Mouse (Mus musculus) lung, postnatal 14 days (tissue): ENCODE data around the gene Nrxn2.
A peak's percentile ranks its signal among the peaks of the same experiment; 100 is the strongest.

Experiments
- DNase-seq: peaks from one replicate; pipeline ENCODE4 v3.0.0; 2021

The Nrxn2 gene

GRCm38 (mm10) chr19:6495714-6496113 is 77.2 kb downstream of the Nrxn2 start:
- no peak for DNase-seq

DNA sequence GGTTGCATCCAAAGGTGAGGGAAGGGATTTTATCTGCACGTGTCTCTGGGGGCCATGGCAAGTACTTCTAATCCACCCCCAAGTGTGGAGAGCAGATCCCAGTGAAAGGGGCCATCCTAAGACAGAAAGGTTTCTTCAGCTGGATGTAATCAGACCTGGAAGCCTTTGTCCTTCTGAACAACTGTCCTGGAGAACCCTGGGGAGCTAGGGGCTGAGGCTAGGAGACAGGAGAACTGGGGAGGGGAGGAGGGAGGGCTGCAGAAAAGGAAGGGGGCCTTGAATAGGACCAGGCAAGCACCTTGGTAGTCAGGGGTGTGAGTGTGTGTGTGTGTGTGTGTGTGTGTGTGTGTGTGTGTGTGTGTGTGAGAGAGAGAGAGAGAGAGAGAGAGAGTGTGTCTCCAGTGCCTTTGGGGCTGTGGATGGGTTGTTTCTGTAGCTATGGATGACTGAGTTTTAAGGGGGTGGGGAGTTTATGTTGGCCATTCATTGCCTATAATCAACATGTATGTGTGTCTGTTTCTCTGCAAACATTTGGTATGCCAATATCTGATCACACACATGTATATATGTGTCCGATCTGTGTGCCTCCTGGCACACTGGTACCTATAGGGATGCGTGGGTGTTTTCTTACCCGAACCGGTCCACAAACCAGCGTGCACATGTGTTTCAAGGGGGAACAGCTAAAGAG is 78.1 kb downstream of the Nrxn2 start:
- DNase-seq = no peak

DNA sequence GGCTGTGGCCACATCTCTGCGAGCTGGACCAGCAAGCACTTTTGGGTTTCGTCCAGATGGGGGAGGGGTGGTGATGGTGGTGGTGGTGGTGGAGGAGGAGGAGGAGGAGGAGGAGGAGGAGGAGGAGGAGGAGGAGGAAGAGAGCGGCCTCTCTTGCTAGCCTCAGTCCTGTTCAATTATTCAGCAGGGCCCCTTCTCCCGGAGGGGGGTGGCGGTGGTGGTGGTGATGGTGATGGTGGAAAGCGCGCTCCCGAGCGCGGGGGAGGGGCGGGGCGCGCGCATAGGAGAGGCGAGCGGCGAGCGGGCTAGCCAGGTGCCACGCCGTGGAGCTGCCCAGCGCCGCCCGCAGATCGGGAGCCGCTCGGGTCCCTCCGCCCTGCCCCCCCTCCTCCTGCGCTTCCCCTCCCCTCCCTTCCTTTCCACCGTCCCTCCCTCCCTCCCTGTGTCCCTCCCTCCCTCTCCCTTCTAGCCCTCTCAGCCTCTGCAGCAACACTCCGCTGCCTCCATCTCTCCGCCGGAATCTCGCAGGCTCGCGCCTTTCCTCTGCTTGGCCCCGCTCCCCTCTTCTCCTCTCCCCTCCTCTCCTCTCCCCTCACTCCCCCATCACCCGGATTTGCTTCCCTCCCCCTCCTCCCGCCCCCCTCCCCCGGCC is 78.7 kb downstream of the Nrxn2 start:
- DNase-seq = no peak

DNA sequence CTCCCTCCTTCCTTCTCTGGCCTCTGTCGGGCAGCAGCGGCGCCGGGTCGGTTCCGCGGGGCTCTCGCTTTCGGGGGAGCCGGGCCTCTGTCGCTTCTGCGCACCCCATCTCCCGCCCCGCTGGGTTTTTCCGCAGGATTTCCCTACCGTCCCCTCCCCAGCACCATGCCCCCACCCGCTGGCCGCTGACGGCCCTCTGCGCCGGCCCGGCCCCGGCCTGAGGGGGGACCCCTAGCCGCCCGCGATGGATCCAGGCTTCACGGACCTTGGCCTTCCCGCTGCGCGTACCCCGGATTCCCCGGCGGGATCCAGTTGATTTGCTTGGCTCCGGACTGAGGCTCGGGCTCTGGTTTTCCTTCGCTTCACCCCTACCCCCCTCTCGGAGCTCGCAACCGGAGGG is 79.3 kb downstream of the Nrxn2 start:
- DNase-seq = no peak

GRCm38 (mm10) chr19:6498350-6499131 is 80.0 kb downstream of the Nrxn2 start:
- no peak for DNase-seq

GRCm38 (mm10) chr19:6499860-6500635 is 81.5 kb downstream of the Nrxn2 start:
- no peak for DNase-seq

DNA sequence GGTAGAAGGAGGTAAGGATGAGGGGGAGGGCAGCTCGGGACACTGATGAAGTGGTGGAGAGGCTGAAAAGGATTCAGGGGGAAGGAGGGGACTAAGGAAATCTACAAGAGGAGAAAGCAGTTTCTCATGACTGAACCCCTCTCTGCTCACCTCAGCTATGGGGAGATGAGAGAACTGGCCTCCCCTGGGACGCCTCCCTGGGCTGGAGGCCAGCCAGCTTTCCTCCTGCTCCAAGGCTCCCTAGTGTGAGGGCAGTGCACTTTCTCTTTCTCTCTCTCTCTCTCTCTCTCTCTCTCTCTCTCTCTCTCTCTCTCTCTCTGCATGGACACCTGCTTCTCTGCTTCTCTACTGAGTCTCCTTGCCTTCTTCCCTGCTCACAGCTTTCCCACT is 82.1 kb downstream of the Nrxn2 start:
- DNase-seq = no peak

DNA sequence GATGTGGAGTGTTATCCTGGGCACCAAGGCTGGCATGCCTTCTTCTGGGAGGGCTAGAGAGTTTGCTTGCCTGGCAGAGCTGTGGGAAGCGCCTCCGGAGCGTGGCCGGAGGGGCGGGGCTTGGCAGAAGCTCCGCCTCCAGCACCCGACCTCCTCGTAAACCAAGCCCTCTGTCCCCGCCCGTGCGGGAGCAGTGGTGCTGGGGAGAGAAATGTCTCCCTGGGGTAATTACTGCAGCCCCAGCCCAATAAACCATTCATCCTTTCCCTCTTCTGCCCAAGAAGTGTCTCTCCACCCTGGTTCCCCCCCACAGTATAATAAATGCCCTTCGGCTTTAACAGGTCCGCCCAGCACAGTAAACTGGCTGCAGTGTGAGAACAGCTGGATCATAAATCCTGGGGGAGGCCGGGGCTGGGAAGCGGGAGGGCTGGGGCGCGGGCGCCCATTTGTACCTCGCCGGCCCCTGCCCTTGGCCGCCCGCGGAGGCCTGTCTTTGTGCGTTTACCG is 83.6 kb downstream of the Nrxn2 start:
- DNase-seq = no peak

DNA sequence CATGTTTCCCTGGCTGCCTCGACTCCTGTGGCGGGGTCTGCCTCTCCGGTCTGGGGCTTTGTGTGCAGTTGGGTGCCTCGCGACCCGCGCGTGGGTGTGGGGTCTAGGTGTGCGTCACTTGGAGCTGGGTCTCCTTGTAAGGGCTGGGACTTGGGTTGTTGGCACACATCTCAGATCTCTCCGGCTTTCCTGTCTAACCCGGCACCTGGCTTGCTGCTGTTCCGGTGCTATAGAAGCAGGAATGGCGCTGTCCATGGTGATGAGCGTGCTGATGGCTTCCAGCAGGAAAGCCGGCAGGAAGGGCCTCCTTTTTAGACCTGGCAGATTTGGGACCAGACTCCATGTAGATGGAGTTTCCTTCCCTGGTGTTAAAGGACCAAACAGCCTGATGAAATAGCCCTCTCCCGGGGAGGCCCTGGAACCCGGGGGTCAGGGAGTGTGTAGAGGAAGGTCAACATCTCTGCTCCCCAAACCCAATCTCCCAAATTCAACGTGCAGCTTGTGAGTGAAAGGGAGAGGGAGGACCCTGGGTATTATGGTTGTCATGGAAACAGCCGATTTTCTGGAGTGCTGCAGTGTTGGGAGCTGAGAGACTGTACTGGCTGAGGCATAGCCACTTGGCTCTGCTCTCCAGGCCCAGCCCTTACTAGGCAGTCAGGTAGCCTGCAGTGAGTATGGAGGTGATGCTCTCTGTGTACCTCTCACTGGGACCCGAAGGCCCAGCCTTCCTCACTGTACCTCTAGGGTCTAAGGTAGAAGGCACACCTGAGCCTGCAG is 84.2 kb downstream of the Nrxn2 start:
- DNase-seq = peak; percentile 71

- DNase-seq = no peak
Measured at GRCm38 (mm10) chr19:6503926-6504655, 85.6 kb downstream of the Nrxn2 start.

DNA sequence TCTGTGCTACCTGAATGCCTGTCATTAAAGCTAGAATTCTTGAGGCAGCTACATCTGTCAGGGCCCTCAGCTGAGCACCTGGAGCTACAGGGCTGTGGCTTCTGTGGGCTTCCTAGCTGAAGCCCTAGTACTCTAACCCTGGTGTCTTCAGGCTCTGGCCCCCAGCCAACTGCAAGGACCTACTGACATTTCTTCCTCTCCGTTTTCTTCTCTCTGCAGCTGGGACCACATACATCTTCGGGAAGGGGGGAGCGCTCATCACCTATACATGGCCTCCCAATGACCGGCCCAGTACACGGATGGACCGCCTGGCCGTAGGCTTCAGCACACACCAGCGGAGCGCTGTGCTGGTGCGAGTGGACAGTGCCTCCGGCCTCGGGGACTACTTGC is 86.1 kb downstream of the Nrxn2 start:
- DNase-seq = no peak

GRCm38 (mm10) chr19:6507393-6507792 is 88.9 kb downstream of the Nrxn2 start:
- DNase-seq = no peak

DNA sequence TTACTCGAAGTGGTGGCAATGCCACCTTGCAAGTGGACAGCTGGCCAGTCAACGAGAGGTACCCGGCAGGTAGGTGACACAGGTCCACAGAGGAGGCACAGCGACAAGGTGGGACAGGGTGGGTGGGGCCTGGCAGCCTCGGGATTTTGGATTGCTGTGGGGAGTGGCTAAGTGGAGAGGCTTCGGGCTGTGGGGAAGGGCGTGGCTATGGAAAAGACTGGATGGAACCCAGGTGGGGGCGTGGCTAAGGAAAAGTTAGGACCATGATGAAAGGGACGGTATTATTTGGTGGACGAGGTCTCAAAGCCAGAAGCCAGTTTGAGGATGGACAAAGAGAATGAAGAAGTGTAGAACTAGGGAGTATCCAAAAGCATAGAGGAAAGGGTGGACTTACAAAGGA is 91.3 kb downstream of the Nrxn2 start:
- no peak for DNase-seq

DNA sequence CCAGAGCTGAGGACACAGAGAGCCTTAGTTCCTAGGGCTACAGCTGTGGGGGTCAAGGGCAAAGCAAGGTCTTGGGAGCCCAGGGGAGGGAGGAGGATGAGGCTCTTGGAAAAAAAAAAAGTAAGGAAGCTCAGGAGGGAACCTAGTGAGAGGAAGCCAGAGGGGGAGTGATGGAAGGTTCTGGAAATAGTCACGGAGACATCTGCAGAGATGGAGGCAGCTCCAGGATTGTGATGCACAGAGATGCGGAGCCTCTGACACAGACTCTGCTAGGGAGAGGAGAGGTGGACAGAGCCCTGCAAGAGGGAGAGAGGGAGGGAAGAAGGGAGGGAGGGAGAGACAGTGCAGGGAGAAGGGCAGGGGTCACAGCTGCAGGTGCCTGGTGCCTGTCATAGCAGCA is 92.0 kb downstream of the Nrxn2 start:
- DNase-seq = no peak

DNA sequence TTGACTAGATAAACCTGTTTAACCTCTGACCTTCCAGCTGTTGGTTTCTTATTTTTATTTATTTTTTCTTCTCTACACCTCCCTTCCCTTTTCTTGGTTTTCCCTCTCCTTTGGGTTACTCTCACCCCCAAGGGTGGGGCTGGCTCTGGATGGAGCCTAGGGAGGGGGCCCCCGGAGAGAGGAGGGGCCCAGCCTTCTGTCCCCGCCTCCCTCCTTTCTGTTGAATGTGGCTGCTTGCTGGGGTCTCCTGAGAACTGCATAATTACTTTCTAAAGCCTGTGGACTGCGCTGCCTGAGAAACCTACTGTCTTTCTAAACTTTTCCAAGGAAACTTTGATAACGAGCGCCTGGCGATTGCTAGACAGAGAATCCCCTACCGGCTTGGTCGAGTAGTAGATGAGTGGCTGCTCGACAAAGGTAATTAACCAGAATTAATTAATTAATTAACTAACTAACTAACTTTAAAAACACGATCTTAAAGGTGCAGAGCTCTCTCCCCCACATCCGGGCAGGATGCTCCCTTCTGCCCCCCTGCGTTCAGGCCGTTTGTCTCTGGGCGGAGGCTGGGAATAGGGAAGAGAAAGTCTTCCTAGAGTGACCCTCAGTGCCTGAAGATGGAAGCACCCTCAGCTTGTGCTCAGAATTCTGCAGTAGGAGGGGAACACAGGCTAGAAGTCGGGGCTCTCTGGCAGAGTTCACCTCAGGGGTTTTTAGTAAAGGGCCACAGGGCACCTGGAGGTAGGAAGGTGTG is 95.0 kb downstream of the Nrxn2 start:
- no peak for DNase-seq

DNA sequence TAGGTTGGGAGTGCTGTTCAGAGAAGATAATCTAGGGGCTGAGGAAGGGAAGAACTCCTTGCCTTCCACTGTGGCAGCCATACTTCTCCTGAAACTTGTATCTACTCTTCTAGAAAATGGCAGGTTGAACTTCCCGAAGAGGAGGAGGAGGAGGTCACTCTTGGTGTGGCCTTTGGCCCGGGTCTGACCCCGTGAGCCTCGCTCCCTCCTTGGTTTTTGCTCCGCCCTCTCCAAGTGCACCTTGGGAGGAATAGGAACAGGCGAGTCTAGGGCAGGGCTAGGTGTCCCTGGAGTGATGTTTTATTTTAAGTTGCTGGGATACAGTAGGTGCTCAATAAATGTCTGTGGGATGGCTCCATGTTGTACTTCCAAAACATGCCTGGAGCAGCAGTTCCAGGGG is 96.4 kb downstream of the Nrxn2 start:
- DNase-seq = no peak

DNA sequence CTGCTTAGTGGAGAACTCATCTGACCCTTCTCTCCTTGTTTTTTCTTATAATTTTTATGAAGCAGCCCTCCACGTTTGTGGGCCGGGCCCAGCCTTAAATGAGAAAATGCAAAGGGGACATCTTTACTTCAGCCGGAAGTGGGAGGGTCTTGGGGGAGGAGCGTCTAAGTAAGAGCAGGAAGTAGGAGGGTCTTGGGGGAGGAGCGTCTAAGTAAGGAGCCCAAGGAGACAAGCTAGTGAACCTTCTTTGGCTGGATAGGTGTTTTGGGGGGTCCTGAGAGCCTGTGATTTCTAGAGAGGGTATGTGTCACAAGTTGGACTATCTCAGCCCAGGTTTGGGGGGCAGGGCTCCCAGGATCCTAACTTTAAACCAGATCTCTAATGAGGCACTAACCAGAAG is 96.9 kb downstream of the Nrxn2 start:
- DNase-seq = no peak

DNA sequence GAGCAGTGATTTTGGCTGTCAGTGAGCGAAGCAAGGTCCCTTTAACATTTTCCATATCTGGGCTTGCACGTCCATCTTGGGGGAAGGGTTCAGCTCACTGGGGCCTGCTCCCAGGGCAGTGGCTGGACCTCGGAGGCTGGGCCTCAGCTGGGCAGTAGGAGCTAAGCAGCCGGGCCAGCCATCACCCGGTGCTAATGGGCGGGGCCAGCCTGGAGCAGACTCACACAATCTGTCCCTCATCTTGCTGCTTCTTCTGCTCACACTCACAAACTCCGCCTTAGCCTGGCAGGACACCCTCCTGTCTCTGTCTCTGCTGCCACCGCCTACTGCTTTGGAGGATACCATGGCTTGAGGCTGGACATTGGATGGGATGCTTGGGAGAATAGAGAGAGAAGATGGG is 97.6 kb downstream of the Nrxn2 start:
- DNase-seq = no peak

DNA sequence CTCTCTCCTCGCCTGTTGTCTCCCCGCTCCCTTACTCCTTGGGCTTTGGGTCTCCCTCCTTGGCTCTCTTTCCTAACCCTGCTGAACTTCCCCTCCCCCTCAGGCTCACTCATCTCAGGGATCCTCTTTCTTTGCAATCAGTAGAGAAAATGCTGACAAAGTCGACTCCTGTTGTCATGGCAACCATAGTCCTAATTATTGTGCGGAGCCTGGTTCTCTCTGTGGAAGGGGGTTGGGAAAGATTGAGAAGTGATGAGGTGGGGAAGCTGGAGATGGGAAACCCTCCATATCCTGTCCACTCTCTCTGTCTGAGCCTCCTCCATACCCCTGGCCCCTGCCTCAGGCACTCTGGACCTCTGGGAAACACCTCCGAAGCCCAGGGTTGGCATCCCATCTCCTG is 100.1 kb downstream of the Nrxn2 start:
- DNase-seq = no peak

- DNase-seq = no peak
Measured at GRCm38 (mm10) chr19:6519483-6519882, 101.0 kb downstream of the Nrxn2 start.

DNA sequence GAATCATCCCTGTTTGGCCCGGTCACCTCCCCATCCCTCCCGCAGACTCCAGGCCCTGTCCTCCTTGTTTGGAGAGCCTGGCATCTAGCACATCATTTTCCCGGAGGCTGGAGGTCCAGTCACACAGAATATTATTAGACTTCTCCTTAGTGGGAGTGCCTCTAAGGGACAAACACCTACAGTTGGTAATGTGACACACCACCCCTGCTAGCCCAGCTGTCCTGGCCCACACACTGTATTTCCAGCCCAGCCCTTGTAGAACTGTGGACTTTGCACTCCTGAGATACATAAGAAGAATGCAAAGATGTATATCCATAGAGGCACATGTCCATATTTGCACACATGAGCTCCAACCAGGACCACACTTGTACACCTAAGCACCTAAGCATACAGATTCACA is 103.1 kb downstream of the Nrxn2 start:
- DNase-seq = no peak
